Mouse (Mus musculus): ENCODE data around the gene Lad1. TPM values are rescaled to one million over a fixed set of nuclear protein-coding genes. Genes with fewer than 3 reads are reported as not detected.

Gene Lad1
- 2.2 TPM for polyA plus RNA-seq (2015; fragmentation: Illumina TruSeq; extraction: RNeasy Lipid Tissue Mini Kit (QIAGEN cat#74804); ENCODE audit: insufficient read depth, low read depth, low replicate concordance)

GRCm38 (mm10) chr1:135818481-135819086, at the start of gene Lad1:
Lad1 (plus strand) TSS chr1:135818598.

GRCm38 (mm10) chr1:135778780-135779535, 39.4 kb upstream of the Lad1 start, which contains the start of gene Tnni1:
Tnni1 (plus strand) TSS chr1:135779434.

GRCm38 (mm10) chr1:135835716-135836483, 17.5 kb downstream of the Lad1 start, which contains the start of gene Tnnt2:
Tnnt2 (plus strand) TSS chr1:135836354.

Other genes with a start within 250 kb of the Lad1 start
- 8.3 TPM for gene Nav1, start 211.3 kb upstream of the Lad1 start, polyA plus RNA-seq (2015; fragmentation: Illumina TruSeq; extraction: RNeasy Lipid Tissue Mini Kit (QIAGEN cat#74804); ENCODE audit: insufficient read depth, low read depth, low replicate concordance)
- gene Csrp1, start 98.5 kb upstream of the Lad1 start, polyA plus RNA-seq (2015; fragmentation: Illumina TruSeq; extraction: RNeasy Lipid Tissue Mini Kit (QIAGEN cat#74804); ENCODE audit: insufficient read depth, low read depth, low replicate concordance): 61.2 TPM
- gene Phlda3, start 52.5 kb upstream of the Lad1 start, polyA plus RNA-seq (2015; fragmentation: Illumina TruSeq; extraction: RNeasy Lipid Tissue Mini Kit (QIAGEN cat#74804); ENCODE audit: insufficient read depth, low read depth, low replicate concordance): 9.3 TPM
- gene Tnni1, start 39.2 kb upstream of the Lad1 start, polyA plus RNA-seq (2015; fragmentation: Illumina TruSeq; extraction: RNeasy Lipid Tissue Mini Kit (QIAGEN cat#74804); ENCODE audit: insufficient read depth, low read depth, low replicate concordance): not detected
- gene Tnnt2, start 17.8 kb downstream of the Lad1 start, polyA plus RNA-seq (2015; fragmentation: Illumina TruSeq; extraction: RNeasy Lipid Tissue Mini Kit (QIAGEN cat#74804); ENCODE audit: insufficient read depth, low read depth, low replicate concordance): not detected
- not detected for gene Pkp1, start 100.6 kb downstream of the Lad1 start, polyA plus RNA-seq (2015; fragmentation: Illumina TruSeq; extraction: RNeasy Lipid Tissue Mini Kit (QIAGEN cat#74804); ENCODE audit: insufficient read depth, low read depth, low replicate concordance)
- gene Igfn1, start 187.7 kb downstream of the Lad1 start, polyA plus RNA-seq (2015; fragmentation: Illumina TruSeq; extraction: RNeasy Lipid Tissue Mini Kit (QIAGEN cat#74804); ENCODE audit: insufficient read depth, low read depth, low replicate concordance): not detected
- 10.8 TPM for gene Tmem9, start 189.6 kb downstream of the Lad1 start, polyA plus RNA-seq (2015; fragmentation: Illumina TruSeq; extraction: RNeasy Lipid Tissue Mini Kit (QIAGEN cat#74804); ENCODE audit: insufficient read depth, low read depth, low replicate concordance)
- gene Ascl5, start 232.2 kb downstream of the Lad1 start, polyA plus RNA-seq (2015; fragmentation: Illumina TruSeq; extraction: RNeasy Lipid Tissue Mini Kit (QIAGEN cat#74804); ENCODE audit: insufficient read depth, low read depth, low replicate concordance): not detected
- not detected for gene Cacna1s, start 234.2 kb downstream of the Lad1 start, polyA plus RNA-seq (2015; fragmentation: Illumina TruSeq; extraction: RNeasy Lipid Tissue Mini Kit (QIAGEN cat#74804); ENCODE audit: insufficient read depth, low read depth, low replicate concordance)

Measured in pancreas, adult 10 weeks (tissue).